Mouse (Mus musculus): ENCODE results near the gene Cacna2d1.

Cacna2d1 gene

DNA sequence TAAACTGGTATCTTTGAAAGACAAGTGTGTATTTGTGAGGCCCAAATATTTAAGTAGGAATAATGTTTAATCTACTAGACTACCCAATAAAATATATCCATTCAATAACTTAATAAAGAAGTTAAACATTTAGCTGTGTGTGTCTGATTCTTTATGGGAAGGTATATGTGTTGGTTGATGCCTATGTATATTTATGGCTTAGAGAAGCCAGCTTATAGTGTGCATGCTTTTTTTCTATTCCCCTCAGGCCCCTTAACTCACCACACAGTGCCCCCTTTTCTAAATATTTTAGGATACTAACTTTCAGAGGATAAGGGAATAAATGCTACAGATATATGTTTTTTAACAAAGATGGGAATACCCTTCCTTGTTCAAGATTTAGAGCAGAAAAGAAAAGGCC lies 128.8 kb downstream of the Cacna2d1 start:
- no peak for DNase-seq

DNA sequence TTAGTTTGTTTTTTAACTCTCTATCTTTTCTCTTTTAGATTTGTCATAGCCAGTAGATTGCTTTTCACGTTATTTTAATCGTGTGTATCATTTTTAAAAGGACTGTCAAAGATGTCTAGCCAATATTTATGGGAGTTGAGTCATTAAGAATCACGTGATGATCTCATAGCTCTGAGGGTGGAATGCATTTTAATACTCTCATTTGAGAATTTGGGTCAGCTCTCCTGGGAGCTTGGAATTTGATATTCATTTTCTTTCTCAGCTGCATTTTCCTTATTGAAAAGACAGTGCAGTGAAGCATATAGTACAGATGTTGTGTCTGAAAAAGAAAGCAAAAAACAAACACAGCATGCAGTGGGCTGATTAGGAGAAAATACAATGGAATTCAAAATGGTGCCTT lies 129.5 kb downstream of the Cacna2d1 start:
- no peak for DNase-seq

DNA sequence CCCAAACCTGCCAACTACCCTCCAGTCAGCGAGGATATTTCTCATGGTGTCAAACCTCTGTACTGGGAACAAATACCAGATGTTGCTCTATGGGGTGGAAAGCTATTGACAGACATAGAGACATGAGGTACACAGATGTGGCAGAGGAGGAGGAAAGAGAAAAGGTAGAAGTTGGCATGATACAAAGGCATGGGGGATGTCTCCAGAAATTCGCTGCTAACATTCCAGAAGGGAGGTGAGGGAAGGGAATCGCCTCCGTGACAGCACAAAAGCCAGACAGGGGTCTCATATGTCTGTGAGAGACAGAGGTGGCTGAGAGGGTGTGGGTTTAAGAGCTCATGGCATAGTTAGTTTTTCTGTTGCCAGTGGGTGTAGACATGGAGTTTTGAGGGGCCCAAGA lies 131.3 kb downstream of the Cacna2d1 start:
- no peak for DNase-seq

DNA sequence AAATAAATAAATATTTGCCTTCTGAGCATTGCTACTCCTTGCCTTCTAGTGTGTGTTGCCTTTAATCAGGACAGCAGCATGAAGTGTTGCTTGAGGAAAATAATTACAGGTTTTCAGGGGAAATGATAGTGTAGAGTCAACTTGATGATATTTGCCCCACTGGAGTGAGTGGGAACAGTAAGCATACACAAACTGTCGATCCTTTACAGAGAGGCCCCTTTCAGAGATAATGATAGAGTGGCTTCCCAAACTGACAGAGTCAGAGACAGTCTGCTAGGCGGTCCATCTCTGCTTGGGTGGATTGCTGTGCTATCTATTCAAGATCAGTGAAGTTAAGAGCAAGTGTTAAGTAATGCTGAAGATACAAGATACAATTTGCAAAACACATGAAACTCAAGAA lies 147.8 kb downstream of the Cacna2d1 start:
- no peak for DNase-seq

DNA sequence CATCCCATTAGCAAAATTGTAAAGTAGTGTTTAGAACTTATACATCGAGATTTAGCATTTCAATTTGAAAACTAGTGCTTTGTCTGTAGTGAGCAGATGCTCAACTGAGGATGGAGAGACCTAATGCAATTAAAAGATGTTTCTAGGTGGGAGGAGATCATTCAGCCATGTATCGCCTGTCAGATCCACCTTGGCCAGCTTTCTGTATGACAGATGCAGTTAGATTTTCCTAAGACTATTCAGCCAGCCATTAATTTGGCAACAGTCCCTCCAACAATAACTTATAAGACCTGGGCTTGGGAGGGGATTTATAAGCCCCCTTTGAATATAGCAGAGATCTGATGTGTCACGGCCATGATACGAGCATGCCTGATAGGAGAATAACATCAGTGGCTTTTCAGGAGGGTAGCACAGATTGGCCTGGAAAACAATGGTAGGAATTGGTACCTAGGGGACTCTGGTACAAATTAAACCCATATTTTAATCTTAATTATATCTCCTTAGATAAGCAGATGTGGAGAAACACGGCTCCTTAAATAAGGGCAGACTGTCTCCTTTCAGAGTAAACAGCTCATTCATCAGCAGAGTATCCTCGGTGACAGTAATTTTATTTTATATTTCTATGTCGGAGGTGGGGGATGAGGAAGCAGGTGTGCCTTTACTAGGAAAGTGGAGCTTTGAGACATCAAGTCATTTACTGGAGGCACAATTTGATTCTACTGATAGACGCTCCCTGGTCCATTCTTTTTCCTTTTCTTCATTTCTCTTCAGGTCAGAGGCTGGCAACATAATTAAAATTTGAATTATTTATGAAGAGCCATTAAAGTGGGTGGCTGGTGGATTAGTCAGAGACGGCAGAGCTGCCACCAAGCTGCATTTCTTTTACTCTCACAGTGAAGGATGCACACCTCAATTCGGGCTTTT lies 152.8 kb downstream of the Cacna2d1 start:
- DNase-seq = no peak

DNA sequence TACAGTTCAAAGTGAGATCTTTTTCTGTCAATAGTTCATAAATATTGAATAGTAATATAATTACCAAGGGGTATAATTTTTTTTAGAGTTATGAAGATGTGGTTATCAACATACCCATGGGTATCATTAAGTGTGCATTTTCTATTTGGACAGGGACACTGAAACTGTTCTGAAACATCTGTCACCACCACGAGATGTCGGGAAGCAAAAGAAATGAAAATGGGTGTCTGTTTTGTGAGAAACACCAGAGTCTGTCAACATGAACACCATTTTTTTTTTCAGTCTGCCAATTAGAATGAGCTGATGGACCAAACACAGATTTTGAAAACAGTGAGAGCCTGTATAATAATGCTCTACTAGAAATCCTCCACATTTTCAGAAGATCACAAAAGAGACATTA lies 153.5 kb downstream of the Cacna2d1 start:
- DNase-seq = no peak

DNA sequence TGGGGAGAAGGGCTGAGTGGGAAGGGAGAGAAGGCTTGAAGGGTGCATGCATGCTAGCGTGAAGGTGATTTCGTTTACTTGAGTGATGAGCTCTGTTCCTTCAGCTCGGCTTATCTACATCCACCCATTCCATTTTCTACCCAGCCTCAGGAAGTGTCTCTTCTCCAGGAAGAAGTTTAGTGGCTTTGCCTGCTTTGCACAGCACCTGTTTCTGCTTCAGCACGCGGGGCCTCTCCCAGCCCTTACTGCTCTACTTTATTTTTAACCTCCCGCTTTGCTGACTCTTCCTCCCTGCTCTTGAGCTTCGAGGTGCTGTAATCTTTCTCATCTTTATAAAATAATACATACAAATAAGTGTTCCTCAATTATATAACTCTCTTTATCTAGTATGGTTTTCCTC lies 158.0 kb downstream of the Cacna2d1 start:
- no peak for DNase-seq

DNA sequence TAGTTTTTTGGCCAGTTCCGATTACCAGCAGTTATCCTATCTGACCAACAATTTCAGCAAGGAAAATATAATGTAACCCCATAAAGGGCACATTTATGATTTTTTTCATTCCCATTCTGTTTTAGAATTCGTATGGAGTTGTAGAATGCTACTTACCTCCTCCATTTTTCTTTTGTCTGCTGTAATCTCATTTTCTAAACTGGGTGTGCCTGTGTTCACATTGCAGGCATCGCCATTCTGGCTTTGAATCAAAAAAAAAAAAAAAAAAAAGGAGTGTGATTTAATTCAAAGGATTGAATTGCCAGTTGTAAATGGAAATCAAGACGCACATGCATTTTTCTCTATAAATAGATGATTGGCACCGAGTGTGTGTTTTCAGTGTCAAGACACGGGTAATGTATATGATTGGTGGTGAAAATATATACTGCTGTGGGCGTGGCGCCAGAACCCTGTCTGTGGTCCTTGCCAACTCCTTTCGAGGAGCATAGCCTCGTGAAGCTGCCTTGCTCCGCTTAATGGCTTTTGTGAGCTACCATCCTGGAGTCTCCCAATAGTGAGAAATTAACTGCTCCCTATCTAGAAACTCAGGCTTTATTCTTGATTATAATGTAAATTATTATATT lies 158.7 kb downstream of the Cacna2d1 start:
- no peak for DNase-seq

DNA sequence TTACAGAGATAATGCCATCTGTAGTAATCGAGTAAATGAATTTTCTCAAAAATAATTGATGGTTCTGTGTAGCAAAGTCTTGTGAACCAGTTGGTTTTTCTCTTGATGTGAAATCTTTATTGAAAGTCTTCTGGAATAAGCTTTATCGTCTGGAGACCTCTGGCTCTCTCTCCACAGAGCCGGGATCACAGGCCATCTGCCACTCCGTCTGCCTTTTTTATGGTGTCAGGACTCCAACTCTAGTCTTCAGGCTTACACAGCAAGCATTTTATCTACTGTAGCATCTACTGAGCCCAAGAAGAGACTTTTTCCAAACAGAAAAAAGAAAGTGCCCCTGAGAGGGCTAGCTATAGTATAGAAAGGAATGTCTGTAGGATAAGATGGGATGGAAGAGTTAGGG lies 160.9 kb downstream of the Cacna2d1 start:
- DNase-seq = no peak

DNA sequence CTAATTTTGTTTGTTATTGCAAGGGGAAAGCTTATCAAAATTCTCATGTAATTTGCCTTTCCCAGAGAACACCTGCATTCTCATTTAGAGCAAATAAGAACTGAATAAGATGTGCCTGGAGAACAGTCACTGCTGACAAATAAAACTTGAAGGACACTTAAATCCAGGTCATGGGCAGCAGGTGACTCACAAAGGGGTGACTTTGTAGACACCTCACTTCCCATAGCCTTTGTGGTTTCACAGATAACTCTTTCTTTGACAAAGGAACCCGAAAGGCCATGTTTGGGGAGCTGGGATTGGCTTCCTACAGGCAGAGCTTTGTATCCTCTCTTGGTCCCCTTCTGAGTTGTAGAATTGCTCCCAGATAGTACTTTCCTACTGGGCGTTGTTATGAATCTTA lies 164.3 kb downstream of the Cacna2d1 start:
- DNase-seq = no peak

DNA sequence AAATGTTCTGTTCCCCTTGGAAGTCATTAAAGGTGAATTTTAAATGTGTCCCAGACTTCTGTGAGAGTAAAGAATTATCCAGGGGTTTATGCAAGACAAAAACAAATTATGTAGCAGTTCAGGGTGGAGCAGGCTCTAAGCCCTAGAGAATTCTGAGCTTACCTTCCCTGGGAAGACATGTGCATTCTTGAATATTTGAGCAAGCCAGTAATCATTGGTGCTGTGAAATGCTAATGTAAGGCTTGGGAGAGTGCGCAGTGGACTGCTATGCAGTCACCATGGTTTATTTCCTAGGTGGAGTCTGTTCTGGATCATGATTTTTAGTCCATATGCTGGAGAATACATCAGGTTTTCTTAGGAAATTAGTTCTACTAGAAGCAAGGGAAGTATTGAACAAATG lies 167.3 kb downstream of the Cacna2d1 start:
- no peak for DNase-seq

DNA sequence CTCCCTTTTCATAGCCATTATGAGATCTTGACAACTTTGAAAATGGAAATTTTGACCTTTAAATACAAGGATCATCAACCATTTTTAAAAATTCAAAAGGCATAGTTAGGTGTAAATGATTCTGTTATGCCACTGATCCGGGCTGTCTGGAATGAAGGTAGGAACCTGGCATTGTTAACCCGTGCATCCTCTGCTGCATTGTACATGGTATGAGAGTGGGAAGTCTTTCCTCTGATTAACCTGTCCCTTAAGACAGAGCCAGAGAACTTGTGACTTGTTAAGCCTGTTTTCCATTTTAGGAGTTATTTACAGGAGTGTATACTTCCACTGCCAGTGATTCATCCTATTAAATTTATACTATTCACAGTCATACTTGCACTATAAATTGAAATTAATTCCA lies 171.2 kb downstream of the Cacna2d1 start:
- DNase-seq = no peak

DNA sequence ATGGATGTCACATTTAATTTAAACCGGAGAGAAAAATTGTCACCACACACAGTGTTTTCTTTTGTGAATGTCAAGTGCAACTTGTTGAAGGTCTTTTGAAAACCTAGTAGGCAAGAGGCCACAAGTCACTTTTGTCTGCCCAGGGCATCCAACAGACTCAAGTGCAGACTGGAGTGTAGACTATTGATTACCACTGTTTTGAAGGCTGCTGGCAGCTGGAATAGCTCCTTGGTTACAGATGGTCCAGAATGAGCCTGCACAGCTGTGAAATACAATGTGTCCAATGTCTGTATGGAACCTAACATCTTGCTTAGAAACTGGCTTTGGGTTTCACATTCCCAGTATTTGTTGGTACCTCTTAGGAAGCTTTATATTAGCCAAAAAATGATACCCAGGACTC lies 176.2 kb downstream of the Cacna2d1 start:
- DNase-seq = no peak

DNA sequence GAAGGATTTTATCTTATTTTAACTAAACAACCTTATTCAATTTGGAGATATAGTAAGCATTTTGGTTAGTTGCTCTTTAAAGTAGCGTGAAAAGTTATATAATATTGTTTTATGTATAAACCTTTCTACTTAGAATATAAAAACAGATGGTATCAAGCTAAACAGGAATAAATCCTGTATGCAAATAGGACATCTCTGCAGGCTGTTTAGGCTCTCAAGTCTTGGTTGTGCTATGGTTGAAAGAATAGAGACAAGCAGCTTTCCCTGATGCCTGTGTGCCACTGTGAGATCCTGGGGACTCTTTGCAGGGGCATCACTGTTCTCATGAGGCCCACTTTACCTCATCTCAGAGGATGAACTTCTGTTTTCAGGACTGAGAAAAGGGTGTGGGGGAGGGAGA lies 179.4 kb downstream of the Cacna2d1 start:
- DNase-seq = no peak

DNA sequence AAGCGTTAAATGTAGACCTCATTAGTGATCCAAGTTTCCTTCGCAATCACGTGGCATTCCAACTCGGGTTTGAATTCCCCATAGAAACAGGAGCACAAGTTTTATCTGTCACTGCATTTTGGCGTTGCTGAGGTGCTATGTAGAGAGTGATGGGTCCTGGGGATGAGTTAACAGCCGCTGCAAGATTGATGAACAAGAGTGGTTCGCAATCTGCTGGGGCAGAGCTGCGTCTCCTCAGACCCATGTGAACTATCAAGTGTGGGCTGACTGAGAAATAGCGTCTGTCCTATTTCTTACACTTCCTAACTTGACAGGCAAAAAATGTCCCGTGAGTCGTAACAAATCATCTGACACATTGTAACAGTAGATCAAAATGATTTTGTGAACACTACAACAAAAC lies 186.8 kb downstream of the Cacna2d1 start:
- DNase-seq = no peak

DNA sequence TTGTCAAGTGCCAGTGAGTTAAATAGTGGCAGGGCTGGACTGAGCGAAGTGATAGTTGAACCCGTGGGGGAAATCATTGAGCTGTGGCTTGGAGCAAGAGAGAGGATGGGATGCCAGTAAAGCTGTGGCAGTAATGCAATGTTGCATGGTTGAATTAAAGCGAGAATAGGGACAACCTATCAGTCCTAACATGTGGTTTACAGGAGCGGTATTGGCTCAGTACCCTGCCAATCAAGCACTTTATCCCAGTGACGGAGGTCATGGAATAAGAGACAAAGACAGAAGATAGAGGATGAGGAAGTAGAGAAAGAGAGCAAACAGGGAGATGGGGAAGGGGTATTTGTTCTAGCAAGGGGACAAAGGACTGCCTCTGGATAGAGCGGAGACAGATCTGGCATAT lies 187.6 kb downstream of the Cacna2d1 start:
- DNase-seq = no peak

DNA sequence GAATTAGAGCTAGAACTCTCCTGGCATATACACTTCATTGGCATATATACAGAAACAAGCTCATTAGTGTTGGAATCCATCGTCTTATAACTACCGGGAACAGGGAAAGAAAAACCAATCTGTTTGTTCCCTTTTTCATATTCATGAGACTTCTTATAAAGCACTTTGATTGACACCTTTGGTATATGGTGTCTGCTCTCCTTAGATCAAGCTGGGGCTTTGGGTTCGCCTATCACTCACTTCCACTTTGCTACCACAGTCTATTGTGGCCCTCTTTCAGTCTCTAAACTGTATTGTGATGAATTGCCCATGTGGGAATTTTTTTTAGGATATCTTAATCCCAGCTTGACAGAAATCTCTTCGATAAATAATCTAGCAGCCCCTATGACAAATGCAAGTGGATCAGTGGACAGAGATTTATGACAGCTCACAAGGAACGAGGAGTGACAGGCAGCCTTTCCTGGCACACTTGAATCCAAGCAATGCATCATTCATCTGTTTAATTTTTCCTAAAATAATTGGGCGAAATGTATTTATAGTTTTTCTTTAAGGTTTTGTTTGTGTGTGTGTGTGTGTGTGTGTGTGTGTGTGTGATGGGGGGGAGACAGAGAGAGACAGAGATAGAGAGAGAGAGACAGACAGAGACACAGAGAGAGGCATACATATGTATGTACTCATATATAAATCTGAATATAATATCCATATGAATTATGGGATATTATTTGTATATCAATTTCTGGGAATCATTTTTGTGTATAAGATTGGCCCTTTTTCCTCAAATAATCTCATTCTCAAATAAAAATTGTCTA lies 200.0 kb downstream of the Cacna2d1 start:
- no peak for DNase-seq

DNA sequence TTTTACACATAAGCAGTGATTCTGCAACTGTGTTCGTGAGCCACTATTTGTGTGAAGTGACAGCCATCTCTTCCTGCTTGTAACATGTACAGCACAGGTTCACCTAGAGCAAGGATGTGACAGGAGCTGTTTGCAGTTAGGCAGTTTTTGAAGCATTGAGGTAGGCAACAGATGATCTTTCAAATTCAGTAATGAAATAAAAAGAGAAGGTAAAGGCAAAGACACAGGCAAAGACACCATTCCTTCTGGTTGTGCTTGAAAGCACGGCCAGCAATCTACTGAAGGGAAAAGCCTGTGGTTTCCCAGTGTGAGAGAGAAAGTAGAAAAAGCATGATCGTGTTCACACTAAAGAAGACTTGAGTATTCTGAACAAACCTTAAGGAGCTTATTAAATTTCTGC lies 201.5 kb downstream of the Cacna2d1 start:
- DNase-seq = no peak

DNA sequence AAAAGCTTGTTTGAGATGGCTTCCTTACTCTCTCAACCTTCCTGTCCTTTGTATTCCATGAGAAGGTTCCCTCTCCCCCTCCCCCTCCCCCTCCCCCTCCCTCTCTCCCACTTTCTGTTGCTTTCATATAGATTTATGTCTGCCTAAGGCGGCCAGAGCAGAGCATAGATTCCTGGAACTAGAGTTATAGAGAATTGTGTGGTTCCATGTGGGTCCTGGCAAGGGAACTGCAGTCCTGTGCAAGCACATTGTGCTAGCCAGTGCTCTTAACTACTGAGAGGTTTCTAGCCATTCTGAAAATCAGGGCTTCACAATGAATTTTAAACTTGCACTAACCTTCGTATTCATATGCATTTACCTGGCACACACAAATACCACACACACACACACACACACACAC lies 202.3 kb downstream of the Cacna2d1 start:
- no peak for DNase-seq

DNA sequence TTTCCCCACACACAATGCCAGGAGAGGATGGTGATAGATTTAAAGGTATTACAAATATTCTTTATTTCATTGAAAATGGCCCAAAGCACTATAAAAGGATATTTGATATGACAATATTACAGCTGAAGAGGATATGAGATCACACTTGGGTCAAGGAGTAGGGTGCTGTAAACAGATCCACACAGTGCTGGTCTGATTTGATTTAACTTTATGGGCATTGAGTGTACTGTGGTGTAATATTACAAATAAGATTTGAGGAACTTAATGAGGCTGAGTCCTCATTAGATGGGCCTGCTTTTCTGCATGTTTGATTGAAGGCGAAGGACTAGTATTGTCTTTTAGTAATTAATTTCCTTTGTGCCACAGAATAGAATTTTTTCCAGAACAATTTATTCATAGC lies 212.1 kb downstream of the Cacna2d1 start:
- DNase-seq = no peak

DNA sequence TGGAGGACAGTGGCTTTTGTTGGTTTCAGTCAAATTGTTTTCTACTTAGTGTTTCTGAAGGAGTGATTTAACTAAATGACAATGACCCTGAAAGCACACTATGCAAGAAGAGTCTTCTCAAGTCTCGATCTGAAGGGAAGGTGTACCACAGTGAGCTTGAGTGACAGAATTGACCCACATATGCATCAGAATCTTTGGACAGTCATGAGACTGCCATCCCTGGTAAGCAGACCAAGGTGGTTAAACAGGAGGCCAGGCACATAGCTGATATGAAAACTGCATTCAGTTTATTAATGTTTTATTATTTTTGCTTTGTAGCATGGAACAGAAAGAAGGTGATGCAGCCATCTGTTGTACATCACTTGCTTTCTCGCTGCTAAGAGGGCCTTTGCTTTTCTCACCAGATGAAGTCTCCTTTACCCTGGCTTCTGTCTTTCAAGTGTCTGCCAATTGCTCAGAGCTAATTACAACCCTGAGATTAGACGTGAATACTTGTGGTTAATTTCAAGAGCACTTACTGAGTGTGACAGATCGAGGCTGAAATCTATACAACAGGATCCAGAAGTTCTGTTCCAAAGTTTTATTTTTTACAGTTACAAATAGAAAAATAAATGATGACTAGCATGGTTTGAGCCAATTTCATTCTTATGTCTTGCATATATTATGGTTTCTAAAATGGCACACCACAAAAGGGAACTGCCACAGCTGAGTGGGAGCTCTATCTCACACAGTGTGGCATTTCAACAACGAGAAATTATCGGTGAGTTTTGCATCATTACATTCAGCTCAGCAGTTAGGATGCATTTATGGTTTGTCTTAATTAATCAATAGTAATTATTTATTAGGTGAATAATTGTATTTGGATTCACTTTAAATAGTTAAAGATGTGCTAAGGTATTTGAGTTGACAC lies 221.1 kb downstream of the Cacna2d1 start:
- DNase-seq = no peak

DNA sequence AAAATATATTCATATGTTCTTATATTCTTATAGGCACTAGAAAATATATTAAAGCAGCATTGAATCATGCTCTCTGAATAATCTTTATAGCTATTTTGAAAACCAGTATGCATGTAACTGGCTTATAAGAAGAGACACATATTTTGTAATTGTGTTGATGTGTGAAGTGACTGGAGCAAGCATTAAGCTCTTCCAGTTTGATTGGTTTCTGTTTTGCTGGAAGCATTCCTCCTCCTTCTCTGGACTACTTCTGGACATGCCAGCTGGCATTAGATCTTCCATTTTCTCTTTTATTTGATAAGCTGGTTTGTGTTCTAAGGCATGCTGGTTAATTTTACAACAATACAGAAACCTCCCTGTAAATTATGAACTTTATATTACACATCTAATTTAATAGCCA lies 228.8 kb downstream of the Cacna2d1 start:
- no peak for DNase-seq

Measured in kidney, adult 9 months (tissue).